Mouse (Mus musculus) hindlimb bud, embryonic 11.5 days (tissue): Measurements from ENCODE around the gene Hmbs.
"Not testable (repeated sequence)": the region's sequence is repeated elsewhere in the genome, so short reads cannot be mapped to it uniquely, and the experiment has no call there.

ENCODE experiments used
- DNase-seq: peaks from one replicate; pipeline ENCODE4 v3.0.0-alpha.2; 2012; ENCODE audit warnings: low read depth, low spot score; ENCODE audit errors: extremely low spot score

Hmbs gene

GRCm38 (mm10) chr9:44345570-44346433 is 1.8 kb upstream of the Hmbs start:
- no peak for DNase-seq

- no peak for DNase-seq
These were observed 738 bp downstream of the Hmbs start for GRCm38 (mm10) chr9:44343290-44343689.

- DNase-seq = no peak
These were observed 1.4 kb downstream of the Hmbs start for GRCm38 (mm10) chr9:44342605-44343004.

GRCm38 (mm10) chr9:44342173-44342572 is 1.9 kb downstream of the Hmbs start:
- no peak for DNase-seq

- DNase-seq = no peak
These were observed 2.5 kb downstream of the Hmbs start for GRCm38 (mm10) chr9:44341487-44341886.

GRCm38 (mm10) chr9:44338574-44338973 is 5.5 kb downstream of the Hmbs start:
- DNase-seq = no peak

GRCm38 (mm10) chr9:44337436-44338169 is 6.4 kb downstream of the Hmbs start:
- no peak for DNase-seq

GRCm38 (mm10) chr9:44336964-44337363 is 7.1 kb downstream of the Hmbs start:
- no peak for DNase-seq

- not testable (repeated sequence) for DNase-seq
These were observed 7.5 kb downstream of the Hmbs start for GRCm38 (mm10) chr9:44336513-44336912.

GRCm38 (mm10) chr9:44336093-44336406 is 8.0 kb downstream of the Hmbs start:
- DNase-seq = no peak

GRCm38 (mm10) chr9:44335331-44336092 is 8.5 kb downstream of the Hmbs start:
- no peak for DNase-seq

GRCm38 (mm10) chr9:44334396-44335330 is 9.4 kb downstream of the Hmbs start, which contains the start of gene H2afx:
H2afx (plus strand) TSS chr9:44334694.
- DNase-seq = peak; percentile 99

GRCm38 (mm10) chr9:44332918-44333638 is 10.9 kb downstream of the Hmbs start:
- DNase-seq = no peak

GRCm38 (mm10) chr9:44330736-44331135 is 13.3 kb downstream of the Hmbs start:
- DNase-seq = no peak

- DNase-seq = no peak
These were observed 16.1 kb downstream of the Hmbs start for GRCm38 (mm10) chr9:44327926-44328325.

- DNase-seq = no peak
These were observed 16.8 kb downstream of the Hmbs start for GRCm38 (mm10) chr9:44327064-44327711.

- peak; percentile 82 for DNase-seq
These were observed 17.5 kb downstream of the Hmbs start for GRCm38 (mm10) chr9:44326371-44327063.

- DNase-seq = no peak
These were observed 18.2 kb downstream of the Hmbs start, which contains the start of gene Dpagt1 for GRCm38 (mm10) chr9:44325768-44326370. Dpagt1 (plus strand) TSS chr9:44326019.
